Comparison of ENCODE assay signal across 26 mouse cellular contexts in the genomic region with DNA sequence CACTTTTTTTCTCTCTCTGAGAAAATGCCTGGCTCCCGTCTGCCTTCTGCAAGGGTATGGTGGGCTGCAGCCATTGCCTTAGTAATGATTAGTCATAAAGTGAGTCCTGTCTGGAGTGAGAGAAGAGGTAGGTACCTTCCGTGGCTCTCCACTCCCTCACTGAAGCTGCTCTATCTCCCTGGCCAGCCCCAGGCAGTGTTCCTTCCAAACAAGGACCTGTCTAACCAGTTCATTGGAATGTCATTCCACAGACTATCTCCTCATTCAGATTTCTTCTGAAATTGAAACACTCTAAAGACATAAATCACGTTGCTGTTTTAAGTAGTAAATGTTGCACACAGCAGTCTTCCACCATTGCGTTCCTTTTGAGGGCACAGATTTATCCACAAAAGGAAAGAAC.
DNase-seq lines count a peak whose midpoint lies in the region; ATAC-seq and TF ChIP-seq lines count a peak whose summit lies in the region.
"Had no signal": no experiment of that assay in that cellular context is flagged by ENCODE, and none has a peak within 500 bp of the region (broad histone marks: within the 10 kb centered on the region; RNA-seq: fewer than 3 reads in every experiment).

No protein-coding gene starts in this region.

- no peak overlapping the region for H3K27ac ChIP-seq in limb, embryonic 14.5 days (replicated peaks; ENCODE audit: low read depth, low read length)
- no peak overlapping the region for H3K27ac ChIP-seq in limb, embryonic 10.5 days
- H3K27ac ChIP-seq in embryonic facial prominence, embryonic 11.5 days (replicated peaks; ENCODE audit: low read depth, low read length) = no peak overlapping the region; the same call in 1 of the 2 replicates
- H3K27ac ChIP-seq in embryonic fibroblast, embryonic 13.5 days (ENCODE audit: insufficient read depth, low read length) = peak overlapping the region; percentile 18; the same call in 1 of the 2 replicates
- no peak overlapping the region for H3K27ac ChIP-seq in stomach, embryonic 14.5 days (ENCODE audit: low read length)
- no peak overlapping the region for H3K27ac ChIP-seq in forebrain, embryonic 16.5 days (ENCODE audit: low read length)
- H3K27ac ChIP-seq: hindbrain, embryonic 13.5 days; liver, embryonic 15.5 days; neural tube, embryonic 12.5 days had no signal

- no peaks in the 10 kb centered on the region for H3K36me3 ChIP-seq in limb, embryonic 14.5 days (ENCODE audit: control insufficient read depth, insufficient read depth, low read length)
- H3K36me3 ChIP-seq in limb, embryonic 10.5 days = no peaks in the 10 kb centered on the region
- H3K36me3 ChIP-seq in embryonic facial prominence, embryonic 11.5 days (replicated peaks; ENCODE audit: control insufficient read depth, insufficient read depth, low read depth, low read length) = no peaks in the 10 kb centered on the region
- H3K36me3 ChIP-seq in stomach, embryonic 14.5 days (ENCODE audit: control insufficient read depth, insufficient read depth, low read length) = no peaks in the 10 kb centered on the region
- no peaks in the 10 kb centered on the region for H3K36me3 ChIP-seq in forebrain, embryonic 16.5 days (ENCODE audit: control insufficient read depth, insufficient read depth)
- H3K36me3 ChIP-seq: hindbrain, embryonic 13.5 days; liver, embryonic 15.5 days; neural tube, embryonic 12.5 days had no signal

- H3K4me1 ChIP-seq in limb, embryonic 14.5 days (ENCODE audit: control insufficient read depth, insufficient read depth, low read length) = no peaks in the 10 kb centered on the region
- no peaks in the 10 kb centered on the region for H3K4me1 ChIP-seq in limb, embryonic 10.5 days
- no peaks in the 10 kb centered on the region for H3K4me1 ChIP-seq in embryonic facial prominence, embryonic 11.5 days (ENCODE audit: control insufficient read depth, insufficient read depth, low read length)
- H3K4me1 ChIP-seq in embryonic fibroblast, embryonic 13.5 days (ENCODE audit: control insufficient read depth, insufficient read depth, low read length) = peaks cover 7% of the 10 kb centered on the region
- H3K4me1 ChIP-seq in stomach, embryonic 14.5 days (ENCODE audit: control insufficient read depth, insufficient read depth, low read length) = no peaks in the 10 kb centered on the region
- no peaks in the 10 kb centered on the region for H3K4me1 ChIP-seq in forebrain, embryonic 16.5 days (replicated peaks; ENCODE audit: control insufficient read depth, insufficient read depth, low read length)
- H3K4me1 ChIP-seq: hindbrain, embryonic 13.5 days; liver, embryonic 15.5 days; neural tube, embryonic 12.5 days had no signal

- no peaks in the 10 kb centered on the region for H3K9me3 ChIP-seq in limb, embryonic 14.5 days (ENCODE audit: control insufficient read depth, low read length)
- H3K9me3 ChIP-seq in limb, embryonic 10.5 days (replicated peaks) = no peaks in the 10 kb centered on the region
- no peaks in the 10 kb centered on the region for H3K9me3 ChIP-seq in embryonic facial prominence, embryonic 11.5 days (replicated peaks; ENCODE audit: control insufficient read depth, low read length)
- no peaks in the 10 kb centered on the region for H3K9me3 ChIP-seq in stomach, embryonic 14.5 days (ENCODE audit: control insufficient read depth, low read depth, low read length)
- H3K9me3 ChIP-seq in forebrain, embryonic 16.5 days (ENCODE audit: control insufficient read depth, low read length) = no peaks in the 10 kb centered on the region
- H3K9me3 ChIP-seq: hindbrain, embryonic 13.5 days; liver, embryonic 15.5 days; neural tube, embryonic 12.5 days had no signal

- no peak for TF ChIP-seq CTCF in embryonic fibroblast, embryonic 13.5 days (IDR thresholded peaks at IDR 0.05; ENCODE audit: borderline replicate concordance, insufficient read depth, low read length)

- ATAC-seq in limb, embryonic 14.5 days (ENCODE audit: low FRiP score, low read depth) = no peak
- ATAC-seq in embryonic facial prominence, embryonic 11.5 days (replicated peaks; ENCODE audit: insufficient number of reproducible peaks, low FRiP score, low TSS enrichment, low read depth) = no peak
- peak; percentile 46; the same call in 1 of the 2 replicates for ATAC-seq in stomach, embryonic 14.5 days (ENCODE audit: insufficient number of reproducible peaks, insufficient read depth, low FRiP score, low read depth)
- no peak for ATAC-seq in forebrain, embryonic 16.5 days
- ATAC-seq: forebrain, embryonic 14.5 days had no signal

- no peak overlapping the region for H3K9ac ChIP-seq in limb, embryonic 14.5 days (ENCODE audit: low read depth, low read length, severe bottlenecking)
- H3K9ac ChIP-seq in embryonic facial prominence, embryonic 11.5 days (replicated peaks; ENCODE audit: low read length) = no peak overlapping the region
- H3K9ac ChIP-seq in stomach, embryonic 14.5 days (replicated peaks; ENCODE audit: low read depth, low read length) = no peak overlapping the region
- no peak overlapping the region for H3K9ac ChIP-seq in forebrain, embryonic 16.5 days (replicated peaks; ENCODE audit: low read depth, low read length)
- H3K9ac ChIP-seq: hindbrain, embryonic 13.5 days; liver, embryonic 15.5 days; neural tube, embryonic 12.5 days had no signal

- H3K27me3 ChIP-seq in limb, embryonic 14.5 days (ENCODE audit: control insufficient read depth, insufficient read depth, low read length) = no peaks in the 10 kb centered on the region
- no peaks in the 10 kb centered on the region for H3K27me3 ChIP-seq in limb, embryonic 10.5 days (ENCODE audit: low read depth, poor library complexity, severe bottlenecking)
- H3K27me3 ChIP-seq in embryonic facial prominence, embryonic 11.5 days (ENCODE audit: control insufficient read depth, insufficient read depth, low read length) = no peaks in the 10 kb centered on the region
- H3K27me3 ChIP-seq in stomach, embryonic 14.5 days (ENCODE audit: control insufficient read depth, insufficient read depth, low read length) = no peaks in the 10 kb centered on the region
- no peaks in the 10 kb centered on the region for H3K27me3 ChIP-seq in forebrain, embryonic 16.5 days (replicated peaks; ENCODE audit: control insufficient read depth, insufficient read depth, low read length)
- H3K27me3 ChIP-seq: hindbrain, embryonic 13.5 days; liver, embryonic 15.5 days; neural tube, embryonic 12.5 days had no signal

- H3K4me2 ChIP-seq in limb, embryonic 14.5 days (replicated peaks; ENCODE audit: low read depth, low read length, severe bottlenecking) = no peak overlapping the region
- no peak overlapping the region for H3K4me2 ChIP-seq in embryonic facial prominence, embryonic 11.5 days (ENCODE audit: low read depth, low read length)
- no peak overlapping the region for H3K4me2 ChIP-seq in stomach, embryonic 14.5 days (replicated peaks; ENCODE audit: low read depth, low read length)
- no peak overlapping the region for H3K4me2 ChIP-seq in forebrain, embryonic 16.5 days (ENCODE audit: low read length)
- H3K4me2 ChIP-seq: hindbrain, embryonic 13.5 days; liver, embryonic 15.5 days; neural tube, embryonic 12.5 days had no signal

- 54% methylated on average over 4 of the region's 4 CpGs for WGBS in limb, embryonic 14.5 days
- WGBS in limb, embryonic 10.5 days = 75% methylated on average over 4 of the region's 4 CpGs
- 54% methylated on average over 4 of the region's 4 CpGs for WGBS in embryonic facial prominence, embryonic 11.5 days
- 51% methylated on average over 4 of the region's 4 CpGs for WGBS in stomach, embryonic 14.5 days
- 59% methylated on average over 4 of the region's 4 CpGs for WGBS in forebrain, embryonic 16.5 days

- no peak for TF ChIP-seq POLR2A in limb, embryonic 14.5 days (IDR thresholded peaks at IDR 0.05; ENCODE audit: borderline replicate concordance, extremely low read depth, insufficient read depth, insufficient read length)
- no peak for TF ChIP-seq POLR2A in embryonic fibroblast, embryonic 13.5 days (IDR thresholded peaks at IDR 0.05; ENCODE audit: low read depth, low read length)

- peak; percentile 56 for DNase-seq in limb, embryonic 14.5 days (ENCODE audit: low spot score)
- DNase-seq in limb, embryonic 10.5 days (ENCODE audit: low spot score) = no peak
- DNase-seq in embryonic facial prominence, embryonic 11.5 days (ENCODE audit: low spot score) = peak; percentile 49
- no peak for DNase-seq in frontal cortex, adult 2 months (ENCODE audit: extremely low spot score in 1 of 2, low spot score in 1 of 2)
- DNase-seq: adrenal gland, adult 8-10 months; cerebellum, adult 18-20 months; cerebellum, postnatal 14 days; embryo, embryonic 11 days; gastrocnemius, postnatal 14 days; heart, adult 18-20 months; heart, postnatal 36 days; kidney, adult 9 months; kidney, postnatal 36 days; liver; lung, postnatal 14 days; right cerebral cortex, postnatal 25 days; thymus, adult 18-20 months; thymus, postnatal 36 days had no signal

- no peak overlapping the region for H3K4me3 ChIP-seq in limb, embryonic 14.5 days (replicated peaks; ENCODE audit: low read length)
- no peak overlapping the region for H3K4me3 ChIP-seq in limb, embryonic 10.5 days
- no peak overlapping the region for H3K4me3 ChIP-seq in embryonic facial prominence, embryonic 11.5 days (ENCODE audit: low read depth, low read length)
- H3K4me3 ChIP-seq in embryonic fibroblast, embryonic 13.5 days (ENCODE audit: insufficient read depth, low read length) = no peak overlapping the region
- H3K4me3 ChIP-seq in stomach, embryonic 14.5 days (ENCODE audit: low read depth, low read length) = no peak overlapping the region
- no peak overlapping the region for H3K4me3 ChIP-seq in forebrain, embryonic 16.5 days (replicated peaks; ENCODE audit: low read length)
- H3K4me3 ChIP-seq: erythroblast, embryonic 14.5 days; hindbrain, embryonic 13.5 days; liver, embryonic 15.5 days; neural tube, embryonic 12.5 days had no signal

Comparison
In these comparisons a context has a peak if more than half of its experiments do, and no peak if none do; other contexts are left out.
1. DNase-seq: peak in limb, embryonic 14.5 days (single experiment) and embryonic facial prominence, embryonic 11.5 days (single experiment); none in limb, embryonic 10.5 days (single experiment) and frontal cortex, adult 2 months (0 of 2).